Mouse (Mus musculus): ENCODE results near the gene Ppm1n. TPM values are rescaled to one million over a fixed set of nuclear protein-coding genes. Genes with fewer than 3 reads are reported as not detected.

Gene Ppm1n
- polyA plus RNA-seq, 1 experiment from 2014 or later: not detected

DNA sequence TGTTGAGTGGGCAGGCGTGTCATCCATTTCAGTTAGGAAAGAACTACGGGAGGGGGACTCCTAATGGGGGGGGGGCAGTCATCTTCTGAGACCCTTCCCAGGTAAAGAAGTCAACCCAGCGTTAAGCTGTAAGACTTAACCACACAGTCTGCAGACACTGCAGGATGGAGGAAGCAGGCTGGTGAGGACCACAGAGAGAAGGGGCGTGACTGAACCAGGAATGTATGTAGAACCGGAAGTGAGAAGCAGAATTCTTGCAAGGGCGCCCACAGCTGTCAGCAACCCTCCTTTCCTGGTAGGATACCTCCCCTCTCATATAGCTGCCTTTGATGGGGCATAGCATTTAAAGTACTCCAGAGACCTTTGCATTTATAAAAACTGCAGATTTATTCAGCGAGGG is 23.3 kb downstream of the Ppm1n start:
- 0 out of 2 replicates have a peak, but pooled peaks cover 3% of the 10 kb centered on the region for H3K4me1 ChIP-seq
- 75% methylated on average over 7 of the region's 7 CpGs for WGBS

GRCm38 (mm10) chr7:19255395-19255794 is 24.5 kb downstream of the Ppm1n start:
- no peak for ATAC-seq (ENCODE audit: borderline replicate concordance, extremely low read depth, low FRiP score, low TSS enrichment)
- Histone ChIP-seq H3K9ac (no peak overlapping the region), H3K27ac (no peak overlapping the region), H3K27me3 (no peaks in the 10 kb centered on the region), H3K4me3 (no peak overlapping the region), H3K9me3 (no peaks in the 10 kb centered on the region), H3K36me3 (peaks cover 59% of the 10 kb centered on the region), H3K4me2 (no peak overlapping the region), H3K4me1 (0 out of 2 replicates have a peak, but pooled peaks cover 3% of the 10 kb centered on the region)
- WGBS: 84% methylated on average over 17 of the region's 17 CpGs

More for the DNA sequence above, 23.3 kb downstream of the Ppm1n start:
- H3K27ac ChIP-seq: no peak overlapping the region
- no peaks in the 10 kb centered on the region for H3K9me3 ChIP-seq
- no peak for ATAC-seq (ENCODE audit: borderline replicate concordance, extremely low read depth, low FRiP score, low TSS enrichment)
- no peaks in the 10 kb centered on the region for H3K27me3 ChIP-seq
- no peak overlapping the region for H3K4me2 ChIP-seq
- H3K36me3 ChIP-seq: peaks cover 70% of the 10 kb centered on the region
- no peak overlapping the region for H3K9ac ChIP-seq
- H3K4me3 ChIP-seq: no peak overlapping the region

DNA sequence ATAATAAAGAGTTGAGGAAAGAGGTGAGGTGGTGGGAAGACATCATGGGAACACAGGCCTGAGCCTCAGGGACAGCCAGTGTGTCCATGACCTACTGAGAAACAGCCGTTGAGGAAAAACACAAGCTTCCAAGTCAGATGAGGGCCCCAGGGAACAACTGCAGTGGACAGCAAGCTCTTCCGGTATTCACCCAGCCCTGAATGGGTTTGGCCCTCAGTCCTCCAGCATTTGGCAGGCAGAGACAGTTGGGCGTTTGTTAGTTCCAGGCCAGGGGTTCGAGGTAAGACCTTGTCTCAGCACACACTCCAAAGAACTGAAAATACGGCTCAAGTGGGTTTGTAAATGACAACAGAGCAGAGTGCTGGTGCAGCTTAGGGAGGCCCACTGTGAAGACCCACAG is 26.4 kb downstream of the Ppm1n start:
- H3K27ac ChIP-seq: no peak overlapping the region

GRCm38 (mm10) chr7:19252078-19252477 is 27.8 kb downstream of the Ppm1n start:
- H3K27me3 ChIP-seq: no peaks in the 10 kb centered on the region
- H3K9me3 ChIP-seq: no peaks in the 10 kb centered on the region
- no peak overlapping the region for H3K4me3 ChIP-seq
- WGBS: 73% methylated on average over 4 of the region's 4 CpGs
- no peak for ATAC-seq (ENCODE audit: borderline replicate concordance, extremely low read depth, low FRiP score, low TSS enrichment)
- H3K9ac ChIP-seq: no peak overlapping the region
- H3K4me1 ChIP-seq: no peaks in the 10 kb centered on the region
- H3K36me3 ChIP-seq: peaks cover 30% of the 10 kb centered on the region
- no peak overlapping the region for H3K27ac ChIP-seq
- H3K4me2 ChIP-seq: no peak overlapping the region

More for the DNA sequence above, 26.4 kb downstream of the Ppm1n start:
- H3K4me1 ChIP-seq: 0 out of 2 replicates have a peak, but pooled peaks cover 3% of the 10 kb centered on the region
- H3K27me3 ChIP-seq: no peaks in the 10 kb centered on the region
- H3K9ac ChIP-seq: no peak overlapping the region
- H3K4me3 ChIP-seq: no peak overlapping the region
- no peak overlapping the region for H3K4me2 ChIP-seq
- peaks cover 39% of the 10 kb centered on the region for H3K36me3 ChIP-seq
- 45% methylated on average over 5 of the region's 5 CpGs for WGBS
- ATAC-seq (ENCODE audit: borderline replicate concordance, extremely low read depth, low FRiP score, low TSS enrichment): no peak
- H3K9me3 ChIP-seq: no peaks in the 10 kb centered on the region

GRCm38 (mm10) chr7:19247511-19247910 is 32.4 kb downstream of the Ppm1n start:
- no peaks in the 10 kb centered on the region for H3K27me3 ChIP-seq
- H3K36me3 ChIP-seq: peaks cover 24% of the 10 kb centered on the region
- no peaks in the 10 kb centered on the region for H3K4me1 ChIP-seq
- H3K9me3 ChIP-seq: no peaks in the 10 kb centered on the region
- no peak for ATAC-seq (ENCODE audit: borderline replicate concordance, extremely low read depth, low FRiP score, low TSS enrichment)
- no peak overlapping the region for H3K9ac ChIP-seq
- 94% methylated on average over 2 of the region's 2 CpGs for WGBS
- H3K4me2 ChIP-seq: no peak overlapping the region
- H3K4me3 ChIP-seq: no peak overlapping the region
- H3K27ac ChIP-seq: no peak overlapping the region

DNA sequence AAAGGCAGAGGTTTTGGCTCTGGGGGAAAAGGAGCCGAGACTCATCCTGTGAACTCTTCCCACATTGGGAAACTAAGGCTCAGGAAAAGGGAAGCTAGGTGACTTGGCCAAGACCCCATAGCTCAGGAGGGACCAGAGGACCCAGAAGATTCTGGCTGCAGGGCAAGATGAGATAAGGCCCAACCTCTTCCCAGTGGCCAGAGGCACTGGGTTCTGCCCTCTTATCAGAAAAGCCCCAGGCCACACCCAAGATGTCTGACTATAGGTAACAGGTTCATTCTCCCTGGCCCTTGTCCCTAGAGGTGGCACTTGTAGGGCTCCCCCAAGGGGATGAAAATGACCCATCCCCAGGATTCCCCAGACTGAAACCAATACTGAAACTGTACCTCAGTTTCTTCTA is 33.0 kb downstream of the Ppm1n start:
- no peaks in the 10 kb centered on the region for H3K27me3 ChIP-seq
- H3K9ac ChIP-seq: no peak overlapping the region
- H3K4me3 ChIP-seq: no peak overlapping the region
- WGBS: 94% methylated on average over 1 of the region's 1 CpGs
- H3K4me1 ChIP-seq: no peaks in the 10 kb centered on the region
- H3K9me3 ChIP-seq: no peaks in the 10 kb centered on the region
- no peak overlapping the region for H3K27ac ChIP-seq
- ATAC-seq (ENCODE audit: borderline replicate concordance, extremely low read depth, low FRiP score, low TSS enrichment): no peak
- peaks cover 24% of the 10 kb centered on the region for H3K36me3 ChIP-seq
- no peak overlapping the region for H3K4me2 ChIP-seq

DNA sequence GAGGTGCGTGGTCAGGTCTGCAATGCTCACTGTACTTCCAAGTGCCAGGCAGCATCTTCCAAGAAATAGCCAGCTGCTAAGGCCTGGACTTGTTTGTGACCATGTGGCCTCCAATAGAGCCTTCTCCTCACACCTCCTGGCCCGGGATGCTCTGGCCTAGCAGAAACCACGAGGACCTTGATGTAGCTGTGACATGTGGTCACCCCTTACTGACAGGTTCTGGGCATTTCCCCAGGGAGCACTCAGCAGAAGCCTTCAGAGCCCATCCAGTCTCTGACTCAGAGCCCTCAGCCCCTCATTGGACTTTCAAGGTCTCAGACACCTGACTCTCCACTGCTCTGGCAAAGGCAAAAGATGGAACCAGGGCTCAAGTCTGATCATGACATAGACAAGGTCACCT is 34.8 kb downstream of the Ppm1n start:
- Histone ChIP-seq H3K36me3 (peaks cover 24% of the 10 kb centered on the region), H3K27me3 (no peaks in the 10 kb centered on the region), H3K9ac (no peak overlapping the region), H3K4me3 (no peak overlapping the region), H3K9me3 (no peaks in the 10 kb centered on the region), H3K27ac (no peak overlapping the region), H3K4me1 (no peaks in the 10 kb centered on the region), H3K4me2 (no peak overlapping the region)
- ATAC-seq (ENCODE audit: borderline replicate concordance, extremely low read depth, low FRiP score, low TSS enrichment): no peak
- 71% methylated on average over 3 of the region's 3 CpGs for WGBS

DNA sequence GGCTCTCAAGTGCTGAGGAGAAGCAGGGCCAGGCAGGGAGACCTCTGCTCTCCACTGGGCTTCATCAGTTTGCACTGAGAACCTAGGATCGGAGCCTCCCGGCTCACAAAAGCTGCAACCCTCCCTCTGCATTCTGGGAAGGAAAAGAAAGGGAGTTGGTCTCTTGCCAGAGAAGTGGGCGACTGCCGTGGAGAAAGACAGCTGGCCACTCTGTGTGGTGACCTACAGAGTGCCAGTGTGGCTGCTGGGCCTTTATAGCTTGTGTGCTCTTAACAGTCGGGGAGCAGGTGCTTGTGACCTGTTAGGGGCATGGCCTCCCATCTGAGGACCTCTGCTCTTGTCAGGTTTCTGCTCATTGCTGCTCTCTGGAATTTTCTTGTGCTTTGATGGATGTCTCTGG is 36.0 kb downstream of the Ppm1n start:
- H3K4me3 ChIP-seq: no peak overlapping the region
- H3K36me3 ChIP-seq: peaks cover 24% of the 10 kb centered on the region
- no peak overlapping the region for H3K9ac ChIP-seq
- WGBS: 65% methylated on average over 5 of the region's 5 CpGs
- no peak for ATAC-seq (ENCODE audit: borderline replicate concordance, extremely low read depth, low FRiP score, low TSS enrichment)
- H3K4me1 ChIP-seq: no peaks in the 10 kb centered on the region
- no peaks in the 10 kb centered on the region for H3K9me3 ChIP-seq
- no peak overlapping the region for H3K4me2 ChIP-seq
- H3K27me3 ChIP-seq: no peaks in the 10 kb centered on the region
- H3K27ac ChIP-seq: no peak overlapping the region

GRCm38 (mm10) chr7:19242005-19242404 is 37.9 kb downstream of the Ppm1n start:
- no peak overlapping the region for H3K4me3 ChIP-seq
- 77% methylated on average over 1 of the region's 1 CpGs for WGBS
- no peak overlapping the region for H3K4me2 ChIP-seq
- H3K9ac ChIP-seq: no peak overlapping the region
- 0 out of 2 replicates have a peak, but pooled peaks cover 7% of the 10 kb centered on the region for H3K4me1 ChIP-seq
- no peaks in the 10 kb centered on the region for H3K27me3 ChIP-seq
- peaks cover 19% of the 10 kb centered on the region for H3K36me3 ChIP-seq
- no peak overlapping the region for H3K27ac ChIP-seq
- no peak for ATAC-seq (ENCODE audit: borderline replicate concordance, extremely low read depth, low FRiP score, low TSS enrichment)
- H3K9me3 ChIP-seq: no peaks in the 10 kb centered on the region

GRCm38 (mm10) chr7:19240905-19241463 is 38.9 kb downstream of the Ppm1n start:
- no peak for ATAC-seq (ENCODE audit: borderline replicate concordance, extremely low read depth, low FRiP score, low TSS enrichment)
- Histone ChIP-seq H3K9me3 (no peaks in the 10 kb centered on the region), H3K9ac (no peak overlapping the region), H3K36me3 (peaks cover 14% of the 10 kb centered on the region), H3K27me3 (no peaks in the 10 kb centered on the region), H3K4me3 (no peak overlapping the region), H3K4me1 (peaks cover 15% of the 10 kb centered on the region), H3K4me2 (no peak overlapping the region), H3K27ac (no peak overlapping the region)
- 86% methylated on average over 8 of the region's 8 CpGs for WGBS

GRCm38 (mm10) chr7:19239986-19240385 is 39.9 kb downstream of the Ppm1n start:
- H3K36me3 ChIP-seq: peaks cover 5% of the 10 kb centered on the region; the same call in 1 of the 2 replicates
- WGBS: 63% methylated on average over 2 of the region's 4 CpGs
- H3K9ac ChIP-seq: no peak overlapping the region
- ATAC-seq (ENCODE audit: borderline replicate concordance, extremely low read depth, low FRiP score, low TSS enrichment): no peak
- peaks cover 18% of the 10 kb centered on the region for H3K4me1 ChIP-seq
- H3K27me3 ChIP-seq: no peaks in the 10 kb centered on the region
- no peak overlapping the region for H3K4me2 ChIP-seq
- H3K4me3 ChIP-seq: no peak overlapping the region
- H3K27ac ChIP-seq: no peak overlapping the region
- H3K9me3 ChIP-seq: no peaks in the 10 kb centered on the region

- Histone ChIP-seq H3K9me3 (no peaks in the 10 kb centered on the region), H3K27me3 (no peaks in the 10 kb centered on the region), H3K9ac (no peak overlapping the region), H3K36me3 (no peaks in the 10 kb centered on the region), H3K27ac (no peak overlapping the region), H3K4me1 (peaks cover 18% of the 10 kb centered on the region), H3K4me3 (no peak overlapping the region), H3K4me2 (no peak overlapping the region)
- WGBS: 0% methylated on average over 1 of the region's 1 CpGs
- ATAC-seq (ENCODE audit: borderline replicate concordance, extremely low read depth, low FRiP score, low TSS enrichment): peak; percentile 83; the same call in 1 of the 2 replicates
These were observed 40.4 kb downstream of the Ppm1n start for GRCm38 (mm10) chr7:19239423-19239822.

GRCm38 (mm10) chr7:19238344-19238743 is 41.5 kb downstream of the Ppm1n start:
- Histone ChIP-seq H3K27me3 (no peaks in the 10 kb centered on the region), H3K4me2 (no peak overlapping the region), H3K4me3 (no peak overlapping the region), H3K27ac (no peak overlapping the region), H3K36me3 (no peaks in the 10 kb centered on the region), H3K9ac (no peak overlapping the region), H3K9me3 (no peaks in the 10 kb centered on the region), H3K4me1 (peaks cover 18% of the 10 kb centered on the region)
- no peak for ATAC-seq (ENCODE audit: borderline replicate concordance, extremely low read depth, low FRiP score, low TSS enrichment)
- WGBS: 74% methylated on average over 4 of the region's 4 CpGs

Measured in lung, embryonic 15.5 days (tissue).